Mouse (Mus musculus) retina, adult 2 months (tissue): ENCODE results near the gene Clic1.
"Not testable (repeated sequence)": the region's sequence is repeated elsewhere in the genome, so short reads cannot be mapped to it uniquely, and the experiment has no call there.

Experiments used
- DNase-seq: peaks from one replicate; pipeline ENCODE4 v3.0.0-alpha.2; 2012; ENCODE audit warnings: low read depth, low spot score

Clic1 gene

DNA sequence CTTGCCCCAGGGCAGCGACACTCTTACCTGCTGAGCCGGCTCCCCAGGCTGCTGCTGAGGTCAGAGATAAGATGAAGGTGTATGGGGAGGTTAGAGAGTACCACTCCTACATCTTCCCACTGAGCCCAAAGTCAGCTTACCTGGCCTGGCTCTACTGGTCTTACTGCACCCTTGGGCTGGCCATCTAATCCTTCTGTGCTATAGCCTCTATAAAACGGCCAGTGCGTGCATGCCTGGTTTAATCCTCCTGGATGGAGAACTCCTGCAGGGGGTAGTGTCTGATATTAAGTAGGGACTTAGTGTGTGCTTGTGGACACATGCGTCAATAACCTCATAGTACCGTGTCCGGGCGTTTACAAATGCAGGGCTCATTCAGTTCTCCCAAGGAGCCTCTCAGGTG is 29.2 kb upstream of the Clic1 start:
- DNase-seq, result no peak

DNA sequence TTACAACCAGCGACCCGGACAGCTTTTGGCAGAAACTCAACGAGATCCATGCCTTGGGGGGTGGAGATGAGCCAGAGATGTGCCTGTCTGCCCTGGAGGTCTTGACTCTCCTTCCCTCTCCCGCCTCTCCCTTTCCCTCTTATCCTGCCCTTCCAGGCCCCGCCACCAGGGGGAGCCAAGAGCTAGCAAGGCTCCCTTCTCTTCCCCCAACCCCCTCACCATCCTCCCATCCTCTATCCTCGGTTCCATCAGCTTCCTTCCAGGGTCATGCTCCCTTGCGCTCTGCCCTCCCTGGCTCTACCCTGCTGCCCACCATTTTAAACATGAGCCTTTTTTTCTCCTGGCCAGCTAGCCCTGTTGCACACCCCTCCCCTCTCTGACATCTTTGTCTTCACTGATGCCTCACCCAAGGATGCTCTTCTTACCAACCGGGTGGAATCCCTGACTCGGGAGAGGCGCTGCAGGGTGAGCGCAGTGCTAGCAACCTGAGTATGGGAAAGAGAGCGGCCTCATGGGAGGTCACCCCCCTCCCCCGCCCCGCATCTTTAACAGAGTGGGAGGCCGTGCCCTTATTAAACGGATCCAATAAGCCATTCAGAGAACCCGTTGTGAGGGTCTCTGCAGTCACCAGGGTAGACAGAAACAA is 28.5 kb upstream of the Clic1 start:
- DNase-seq, result peak; percentile 41

DNA sequence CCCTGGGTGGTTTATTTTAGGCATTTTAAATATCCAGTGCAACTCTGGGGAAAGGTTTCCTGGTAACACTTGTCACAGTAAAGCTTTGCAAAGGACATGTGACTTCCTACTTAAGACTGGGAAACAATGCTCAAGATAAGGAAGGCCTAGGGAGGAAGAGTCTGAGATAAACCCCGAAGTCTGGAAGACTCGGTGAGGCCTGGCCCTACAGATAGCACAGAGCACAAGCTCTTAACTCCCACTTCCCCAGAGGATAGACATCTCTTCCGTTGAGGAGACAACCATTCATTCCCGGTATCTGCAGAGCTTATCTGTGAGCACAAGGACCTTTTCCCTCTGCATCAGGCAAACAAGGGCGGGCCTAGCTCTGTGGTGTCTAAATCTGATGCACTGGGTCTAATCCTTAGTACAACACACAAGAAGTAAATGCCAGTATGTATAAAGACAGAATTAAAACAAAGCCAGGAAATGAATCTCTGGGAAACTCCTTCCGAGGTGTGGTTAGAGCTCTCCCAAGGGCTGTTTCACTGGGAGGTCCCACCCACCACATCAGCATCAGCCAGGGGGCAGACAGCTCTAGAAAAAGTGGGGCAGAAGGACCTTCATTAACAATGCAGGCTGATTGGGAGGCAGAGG is 27.8 kb upstream of the Clic1 start:
- DNase-seq, result no peak

DNA sequence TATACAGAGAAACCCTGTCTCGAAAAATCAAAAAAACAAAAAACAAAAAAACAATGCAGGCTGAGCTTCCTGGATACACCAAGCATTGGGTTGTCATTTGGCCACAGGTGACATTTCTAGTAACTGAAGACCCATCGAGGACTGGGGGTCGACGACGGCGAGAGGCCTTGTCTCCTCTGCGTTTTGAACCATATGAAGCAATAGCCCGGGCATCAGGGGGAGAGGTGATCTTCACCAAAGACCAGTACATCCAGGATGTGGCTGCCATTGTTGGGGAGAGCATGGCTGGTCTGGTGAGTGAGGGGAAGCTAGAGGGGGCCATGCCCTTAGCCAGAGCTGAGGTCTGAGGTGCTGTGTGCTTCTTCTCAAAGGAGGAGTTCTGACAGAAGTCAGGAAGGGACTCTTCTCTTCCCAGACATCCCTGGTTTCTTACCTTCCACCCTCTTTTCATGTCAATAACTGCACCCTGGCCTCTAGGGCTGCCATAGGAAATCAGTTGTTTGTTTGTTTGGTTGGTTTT is 27.2 kb upstream of the Clic1 start:
- DNase-seq, result no peak

DNA sequence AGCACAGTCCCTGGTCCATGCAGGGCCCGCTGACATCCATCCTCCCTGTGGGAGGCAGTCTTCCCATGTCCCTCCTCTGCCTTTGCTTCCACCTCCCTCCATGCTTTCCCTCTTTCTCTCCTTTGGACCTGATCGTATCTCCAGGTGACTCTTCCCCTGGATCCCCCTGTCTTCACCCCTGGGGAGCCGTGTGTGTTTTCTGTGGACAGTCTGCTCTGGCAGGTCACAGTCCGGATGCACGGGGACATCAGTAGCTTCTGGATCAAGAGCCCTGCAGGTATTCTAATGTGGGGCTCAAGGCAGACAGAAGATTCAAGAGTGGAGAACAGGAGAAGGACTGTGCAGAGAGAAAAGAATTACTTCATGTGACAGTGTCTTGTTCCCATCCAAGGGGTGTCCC is 26.5 kb upstream of the Clic1 start:
- DNase-seq, result no peak

DNA sequence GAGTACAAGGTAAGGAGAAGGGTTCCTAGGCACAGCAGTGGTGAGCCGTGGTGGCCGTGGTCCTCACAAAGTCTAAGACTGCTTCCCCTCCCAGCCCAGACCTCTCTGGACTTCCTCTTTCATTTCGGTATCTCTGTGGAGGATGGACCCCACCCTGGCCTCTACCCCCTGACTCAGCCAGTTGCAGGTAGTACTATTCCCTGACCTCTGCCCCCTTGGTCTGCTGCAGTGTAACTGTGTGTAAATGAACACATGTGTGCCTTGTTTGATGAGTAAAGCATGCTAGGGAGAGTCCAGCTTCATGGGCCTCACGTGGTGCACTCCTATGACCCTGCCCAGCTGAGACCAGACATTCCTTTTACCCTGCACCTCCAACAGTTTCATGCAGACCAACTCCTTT is 26.0 kb upstream of the Clic1 start:
- no peak for DNase-seq

DNA sequence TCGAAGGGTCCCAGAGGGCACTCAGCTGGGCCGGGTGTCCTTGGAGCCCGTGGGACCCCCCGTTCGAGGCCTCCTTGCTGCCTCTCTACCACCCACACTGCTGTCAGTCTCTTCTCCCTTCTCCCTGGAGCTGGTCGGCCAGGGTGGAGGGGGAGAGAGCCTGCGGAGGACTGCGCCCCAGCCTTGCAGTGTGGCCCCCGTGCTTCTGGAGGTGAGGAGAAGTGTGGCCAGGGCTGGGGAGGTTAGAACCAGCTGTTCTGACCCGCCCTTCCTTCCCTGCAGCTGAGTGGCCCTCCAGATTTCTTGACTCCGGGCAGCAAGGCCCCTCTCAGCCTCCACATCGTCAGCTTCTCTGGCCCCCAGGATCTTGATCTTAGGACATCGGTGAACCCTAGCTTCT is 25.5 kb upstream of the Clic1 start:
- no peak for DNase-seq

DNA sequence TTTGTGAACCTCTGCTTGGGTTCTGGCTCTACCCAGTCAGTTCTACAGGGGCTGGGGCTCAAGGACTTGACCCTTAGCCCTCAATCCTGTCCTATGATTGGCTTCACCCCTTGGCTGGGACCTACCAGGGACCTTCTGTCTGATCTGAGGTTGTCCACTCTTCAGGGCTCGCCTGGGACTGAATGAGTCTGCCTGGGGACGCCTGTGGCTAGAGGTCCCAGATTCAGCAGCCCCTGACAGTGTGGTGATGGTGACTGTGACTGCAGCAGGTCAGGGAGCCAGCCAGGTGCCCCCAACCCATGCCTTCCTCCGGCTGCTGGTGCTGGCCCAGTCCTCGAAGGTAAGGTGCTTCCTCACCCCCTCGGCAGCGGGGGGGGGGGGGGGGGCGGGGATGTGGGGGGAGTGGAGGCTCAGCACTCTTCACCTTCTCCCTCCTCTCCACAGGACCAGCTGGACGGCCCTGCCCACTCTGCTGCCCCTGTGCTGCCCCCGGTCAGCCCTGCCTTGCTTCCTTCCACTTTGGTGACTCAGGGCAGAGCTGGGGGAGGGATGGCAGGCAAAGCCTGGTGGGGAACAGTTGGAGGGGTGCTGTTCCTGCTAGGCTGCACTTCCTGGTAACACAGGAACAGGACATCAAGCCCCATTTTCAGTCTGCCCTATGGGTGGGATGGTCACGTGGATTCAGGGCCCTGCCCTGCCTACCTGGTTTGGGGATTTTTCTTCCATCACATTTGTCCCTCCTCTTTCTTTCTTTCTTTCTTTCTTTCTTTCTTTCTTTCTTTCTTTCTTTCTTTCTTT is 24.9 kb upstream of the Clic1 start:
- DNase-seq, result no peak

DNA sequence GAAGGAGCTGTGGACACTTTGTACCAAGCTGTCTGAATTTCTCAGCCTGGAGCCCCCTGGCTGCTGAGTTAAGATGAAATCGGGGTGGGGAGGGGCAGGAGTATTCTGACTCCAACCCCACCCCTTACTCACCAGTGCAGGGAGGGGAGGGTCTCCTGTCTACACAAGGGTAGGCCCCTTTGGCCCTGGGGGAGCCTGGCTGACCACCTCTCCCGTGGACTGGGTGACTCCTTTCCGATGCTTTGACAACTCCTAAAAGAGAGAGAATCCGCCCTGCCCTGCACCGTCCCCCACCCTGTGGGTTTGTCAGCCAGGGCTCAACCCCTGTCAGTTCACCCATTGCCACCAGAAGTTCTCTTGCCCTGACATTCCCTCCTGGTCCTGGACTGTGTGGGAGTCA is 23.6 kb upstream of the Clic1 start:
- no peak for DNase-seq

DNA sequence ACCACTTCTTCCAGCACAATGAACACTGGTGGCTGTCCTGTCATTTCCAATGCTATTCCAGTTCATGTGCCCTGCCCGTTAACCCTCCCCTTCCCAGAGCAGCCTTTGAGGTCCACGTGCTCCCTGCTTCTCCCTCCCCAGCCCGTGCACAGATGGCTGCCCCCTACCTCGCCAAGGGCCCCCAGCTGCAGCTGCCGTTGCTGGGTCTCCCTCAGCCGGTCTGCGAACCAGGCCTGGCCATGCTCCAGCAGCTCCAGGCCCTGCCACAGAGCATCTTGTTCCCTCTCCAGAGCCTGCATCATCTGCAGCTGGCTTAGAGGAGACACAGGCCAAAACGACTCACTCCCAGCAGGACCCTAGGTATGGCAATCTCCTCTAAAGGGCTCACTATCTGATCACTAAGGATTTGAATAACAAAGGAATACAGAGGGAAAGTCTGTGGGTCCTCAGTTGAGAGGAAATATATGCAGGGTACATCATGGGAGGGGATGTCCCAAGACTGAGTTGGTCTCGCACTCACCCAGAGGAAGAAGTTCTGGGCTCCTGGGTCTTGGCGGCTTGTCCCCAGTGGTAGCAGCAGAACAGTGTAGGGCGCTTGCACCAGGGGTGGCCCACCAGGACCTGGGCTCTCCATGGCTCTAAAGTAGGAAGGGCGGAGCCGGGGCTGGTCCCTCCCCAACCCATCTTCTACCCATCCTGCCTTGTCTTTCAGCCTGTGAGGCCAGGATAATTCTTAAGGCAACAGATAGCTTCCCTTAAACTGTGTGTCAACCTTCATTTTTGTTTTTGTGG is 22.3 kb upstream of the Clic1 start, which contains the start of gene Sapcd1:
Gene Sapcd1, minus strand, starts transcription at position 740 of the 792 bp plus-strand sequence.
- DNase-seq, result no peak

DNA sequence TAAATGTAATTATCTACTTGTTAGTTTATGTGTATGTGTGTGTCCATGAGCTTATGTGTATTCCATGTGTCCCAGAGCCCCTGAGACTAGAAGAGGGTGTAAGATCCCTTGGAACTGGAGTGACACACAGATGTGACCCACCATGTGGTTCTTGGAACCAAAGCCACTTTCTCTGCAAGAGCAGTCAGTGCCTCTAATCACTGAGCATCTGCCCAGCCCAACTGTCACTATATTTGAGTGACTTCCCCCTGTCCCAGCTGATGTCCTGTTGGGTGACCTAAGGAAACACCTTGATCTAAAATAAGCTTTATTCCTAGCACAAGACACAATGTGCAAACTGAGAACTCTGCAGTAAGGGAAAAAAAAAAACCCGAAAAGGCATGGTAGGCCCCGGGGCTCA is 21.5 kb upstream of the Clic1 start:
- DNase-seq, result no peak

DNA sequence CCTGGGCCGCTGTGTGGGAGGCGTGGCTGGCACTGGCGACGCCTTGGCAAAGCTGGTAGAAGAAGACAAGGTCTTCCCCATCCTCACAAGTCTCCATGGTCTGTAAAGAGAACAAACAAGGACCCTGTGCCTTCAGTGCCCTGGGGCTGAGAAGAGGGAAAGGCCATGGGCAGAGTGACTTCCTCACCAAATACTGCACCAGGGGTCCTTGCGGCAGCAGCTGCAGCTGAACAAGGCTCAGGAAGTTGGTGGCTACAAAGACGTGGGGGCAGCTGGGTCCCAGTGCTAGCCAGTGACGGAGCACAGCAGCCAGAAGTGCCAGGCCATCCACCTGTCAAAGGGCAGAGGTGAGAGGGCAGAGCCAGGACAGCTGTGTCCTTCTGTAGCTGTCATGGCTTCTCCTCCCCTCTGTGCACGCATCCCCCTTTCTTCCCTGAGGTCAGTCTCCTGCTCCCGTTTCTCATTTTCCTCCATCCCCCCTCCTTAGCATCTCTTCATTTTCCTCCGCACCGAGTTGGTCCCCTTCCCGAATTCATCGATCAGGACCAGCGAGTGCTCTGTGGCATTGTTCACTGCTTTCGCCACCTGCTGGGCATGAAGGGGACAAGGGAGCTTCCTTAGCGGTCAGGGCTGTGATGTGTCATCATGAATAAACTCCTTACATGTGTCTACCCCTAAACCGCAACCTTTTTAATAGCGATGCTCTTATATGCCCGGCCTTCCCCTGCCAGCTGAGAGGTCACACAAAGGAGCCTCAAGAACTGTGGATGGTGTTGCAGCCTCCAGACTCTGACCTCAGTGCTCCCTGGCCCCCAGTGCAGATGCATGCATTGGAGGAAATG is 19.9 kb upstream of the Clic1 start:
- DNase-seq, result no peak

DNA sequence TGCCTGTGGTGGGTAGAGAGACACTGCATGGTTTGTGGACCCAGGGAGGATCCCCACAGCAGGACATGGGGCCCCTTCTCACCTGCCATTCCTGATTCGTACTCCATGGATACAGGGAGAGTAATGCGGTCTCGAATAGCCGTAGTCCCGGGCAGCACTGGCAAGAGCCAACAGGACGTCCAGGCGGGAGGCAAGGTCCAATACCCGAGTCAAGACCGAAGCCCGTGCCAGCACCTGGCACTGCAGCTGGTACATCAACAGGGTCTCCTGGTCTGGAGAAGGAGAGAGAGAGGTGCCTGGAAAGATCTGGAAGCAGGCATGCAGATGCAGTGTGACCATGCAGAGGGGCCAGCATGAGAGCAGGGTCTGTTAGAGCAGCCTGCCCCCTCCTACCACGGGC is 18.5 kb upstream of the Clic1 start:
- no peak for DNase-seq

DNA sequence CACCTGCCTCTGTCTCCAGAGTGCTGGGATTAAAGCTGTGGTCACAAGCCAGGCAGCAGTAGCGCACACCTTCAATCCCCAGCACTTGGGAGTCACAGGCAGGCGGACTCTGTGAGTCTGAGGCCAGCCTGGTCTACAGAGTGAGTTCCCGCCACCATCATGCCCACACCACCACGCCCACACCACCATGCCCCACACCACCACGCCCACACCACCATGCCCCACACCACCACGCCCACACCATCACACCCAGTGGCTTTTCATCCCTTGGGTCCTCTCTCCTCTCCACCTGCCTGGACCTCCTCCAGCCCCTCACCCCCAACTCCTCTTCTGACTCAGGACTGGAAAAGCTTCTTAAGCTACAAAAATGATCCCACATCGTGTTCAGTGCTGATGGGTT is 17.9 kb upstream of the Clic1 start:
- no peak for DNase-seq

DNA sequence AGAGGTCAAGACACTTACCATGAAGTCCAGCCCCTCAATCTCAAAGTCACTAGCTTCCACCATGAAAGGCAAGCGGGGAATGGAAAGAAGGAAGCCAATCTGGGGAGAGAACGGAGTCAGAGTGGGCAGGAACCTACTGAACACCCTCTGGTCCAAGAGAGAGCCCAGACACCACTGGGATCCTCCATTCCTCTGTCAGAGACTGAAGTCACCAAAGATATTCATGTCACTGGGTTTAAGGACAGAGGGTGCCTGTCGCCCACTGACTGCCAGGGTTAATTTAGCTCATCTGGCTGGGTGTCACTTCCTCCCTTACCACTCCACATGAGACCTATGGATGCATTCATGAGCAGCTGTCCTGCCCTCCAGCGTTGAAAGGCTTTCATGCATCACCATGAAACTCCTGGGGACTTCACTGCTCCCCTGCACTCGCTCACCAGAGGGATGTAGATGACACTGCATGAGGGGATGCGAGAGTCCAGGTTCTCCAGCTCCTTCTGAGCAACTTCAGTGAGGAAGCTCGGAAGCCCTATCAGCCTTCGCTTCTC is 17.4 kb upstream of the Clic1 start:
- DNase-seq, result no peak

DNA sequence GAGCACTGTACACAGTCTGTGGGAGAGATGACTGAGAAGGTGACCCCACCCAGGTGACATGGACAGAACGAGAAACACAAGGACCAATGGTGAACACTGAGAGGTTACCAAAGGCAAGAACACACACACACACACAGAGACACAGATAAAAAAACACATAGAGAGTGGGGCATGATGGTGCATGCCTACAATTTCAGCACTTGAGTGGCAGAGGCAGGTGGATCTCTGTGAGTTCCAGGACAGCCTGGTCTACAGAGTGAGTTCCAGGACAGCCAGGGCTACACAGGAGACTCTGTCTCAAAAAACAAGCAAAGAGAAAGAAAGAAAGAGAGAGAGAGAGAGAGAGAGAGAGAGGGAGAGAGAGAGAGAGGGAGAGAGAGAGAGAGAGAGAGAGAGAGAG is 16.1 kb upstream of the Clic1 start:
- not testable (repeated sequence) for DNase-seq

DNA sequence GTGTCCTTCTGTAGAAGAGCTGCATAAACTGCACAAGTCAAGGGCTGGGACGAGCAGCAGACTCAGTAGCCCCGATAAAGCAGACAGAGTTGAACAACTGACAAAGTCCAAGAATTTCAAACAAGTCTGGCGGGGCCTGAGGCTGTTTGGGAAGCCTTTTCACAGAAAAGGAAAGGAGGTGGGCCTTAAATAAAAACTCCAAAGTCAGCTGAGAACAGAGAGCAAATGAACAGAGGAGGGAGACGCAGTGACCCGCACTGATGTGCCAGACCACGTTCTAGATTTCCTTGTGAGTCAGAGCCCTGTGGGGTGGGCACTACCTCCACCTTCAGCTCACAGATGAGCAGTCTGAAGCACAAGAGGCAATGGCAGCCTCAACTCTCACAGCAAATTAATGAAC is 14.9 kb upstream of the Clic1 start:
- DNase-seq, result no peak

DNA sequence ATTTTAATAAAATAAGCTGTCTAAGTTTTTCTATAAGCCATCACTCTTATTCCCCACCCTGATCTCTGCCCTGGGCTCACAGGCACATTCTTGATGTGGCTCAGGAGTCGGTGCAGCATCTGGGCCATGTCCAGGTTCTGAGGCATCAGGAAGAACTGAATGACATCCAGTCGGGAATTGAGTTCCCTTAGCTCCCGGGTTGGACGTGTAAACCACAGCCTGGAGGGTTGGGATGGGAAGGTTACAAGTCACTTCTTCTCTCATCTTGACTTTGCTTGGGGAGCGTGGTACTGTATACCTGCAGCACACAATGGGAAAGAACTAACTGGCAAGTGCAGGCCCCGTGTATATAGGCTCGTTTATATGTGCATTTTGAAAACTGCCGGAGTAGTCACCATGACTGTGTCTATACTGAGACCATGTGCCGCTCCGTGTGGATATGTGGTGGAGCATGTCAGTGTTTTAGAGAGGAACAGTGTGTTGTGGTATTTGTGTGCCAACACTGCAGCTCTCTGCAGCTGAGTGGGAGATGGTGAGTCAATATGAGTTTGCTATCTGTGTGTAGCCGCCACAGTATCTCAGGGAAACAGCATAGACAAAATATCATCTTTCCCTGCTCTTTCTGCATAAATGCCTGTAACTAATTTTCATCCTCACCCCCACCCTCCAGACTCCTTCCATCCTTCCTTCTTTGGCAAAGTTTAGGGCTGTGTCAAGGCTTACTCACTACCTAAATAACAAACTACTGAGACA is 10.5 kb upstream of the Clic1 start:
- no peak for DNase-seq

DNA sequence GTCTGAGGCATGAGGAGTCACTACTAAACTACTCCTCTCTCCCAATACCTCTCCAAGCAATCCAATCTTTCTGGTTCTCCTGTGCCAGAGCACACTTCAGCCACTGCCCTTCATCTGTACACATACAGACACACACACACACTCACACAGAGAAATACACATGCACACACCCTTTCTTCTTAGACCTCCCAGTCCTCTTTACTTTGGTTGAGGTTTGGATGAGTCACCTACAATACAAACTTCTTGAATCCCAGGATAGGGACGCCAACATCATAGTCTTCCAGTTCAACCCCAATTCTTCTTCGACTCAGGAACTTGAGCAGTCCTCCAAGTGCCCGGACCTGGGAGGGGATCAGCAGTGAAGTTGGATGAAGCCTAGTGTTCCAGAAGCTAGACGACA is 6.0 kb upstream of the Clic1 start:
- DNase-seq, result no peak
